Mouse (Mus musculus) embryo, embryonic 10 days (tissue): ENCODE data around the gene Lamtor2.

Experiments
- DNase-seq: peaks from one replicate; pipeline ENCODE4 v3.0.0-alpha.2; 2015; ENCODE audit warnings: low spot score

Gene Lamtor2

GRCm38 (mm10) chr3:88541622-88542401, 11.1 kb downstream of the Lamtor2 start:
- no peak for DNase-seq

- DNase-seq: no peak
Observed at GRCm38 (mm10) chr3:88540085-88540484, 12.8 kb downstream of the Lamtor2 start.

- peak; percentile 55 for DNase-seq
Observed at GRCm38 (mm10) chr3:88539397-88539796, 13.5 kb downstream of the Lamtor2 start.

GRCm38 (mm10) chr3:88538271-88539145, 14.4 kb downstream of the Lamtor2 start:
- no peak for DNase-seq

- no peak for DNase-seq
Observed at GRCm38 (mm10) chr3:88537146-88537545, 15.7 kb downstream of the Lamtor2 start.

- DNase-seq: peak; percentile 88
Observed at GRCm38 (mm10) chr3:88536103-88536930, 16.6 kb downstream of the Lamtor2 start.

GRCm38 (mm10) chr3:88535527-88535926, 17.3 kb downstream of the Lamtor2 start:
- no peak for DNase-seq

GRCm38 (mm10) chr3:88535005-88535404, 17.9 kb downstream of the Lamtor2 start:
- no peak for DNase-seq

- DNase-seq: no peak
Observed at GRCm38 (mm10) chr3:88533706-88534105, 19.2 kb downstream of the Lamtor2 start.

- DNase-seq: peak; percentile 71
Observed at GRCm38 (mm10) chr3:88532689-88533511, 20.0 kb downstream of the Lamtor2 start.

- peak; percentile 52 for DNase-seq
Observed at GRCm38 (mm10) chr3:88532299-88532674, 20.6 kb downstream of the Lamtor2 start, which contains the start of gene Mex3a. Gene Mex3a, plus strand, starts transcription at chr3:88532395.

GRCm38 (mm10) chr3:88531348-88532298, 21.3 kb downstream of the Lamtor2 start:
- DNase-seq: peak; percentile 84

GRCm38 (mm10) chr3:88530082-88530864, 22.6 kb downstream of the Lamtor2 start:
- DNase-seq: peak; percentile 51

- peak; percentile 32 for DNase-seq
Observed at GRCm38 (mm10) chr3:88529204-88530000, 23.5 kb downstream of the Lamtor2 start.

- DNase-seq: no peak
Observed at GRCm38 (mm10) chr3:88528646-88529045, 24.2 kb downstream of the Lamtor2 start.

GRCm38 (mm10) chr3:88527565-88527964, 25.3 kb downstream of the Lamtor2 start:
- peak; percentile 26 for DNase-seq

- DNase-seq: peak; percentile 97
Observed at GRCm38 (mm10) chr3:88526157-88527131, 26.4 kb downstream of the Lamtor2 start.
